Mouse (Mus musculus): Measurements from ENCODE around the gene Ubap2. TPM values are rescaled to one million over a fixed set of nuclear protein-coding genes. Genes with fewer than 3 reads are reported as not detected.

Gene Ubap2
- 41.2 and 42.7 TPM in 2 replicates for total RNA-seq (2012; rRNA removed)

GRCm38 (mm10) chr4:41274980-41275850, at the start of gene Ubap2:
Ubap2 (minus strand) TSS chr4:41275144.
- peak within 1 kb of the TSS; percentile 100 for H3K9ac ChIP-seq (ENCODE audit: insufficient read depth, low read depth, low read length, poor library complexity, severe bottlenecking)
- H3K36me3 ChIP-seq (ENCODE audit: control insufficient read depth, insufficient read depth, low read length, poor library complexity, severe bottlenecking) = peaks cover 9% of the 10 kb centered on the region
- DNase-seq (ENCODE audit: low read depth, low spot score) = peak; percentile 99
- peak within 1 kb of the TSS; percentile 89 to 96 for H3K4me3 ChIP-seq (ENCODE audit: insufficient read depth in 1 of 2, low read depth in 1 of 2, low read length in 2 of 2, poor library complexity in 1 of 2, severe bottlenecking in 1 of 2)
- peak within 1 kb of the TSS; percentile 99 for H3K27ac ChIP-seq (ENCODE audit: insufficient read depth, low read depth, low read length, poor library complexity, severe bottlenecking)
- in situ Hi-C loops (cut with MboI; ENCODE audit: low sequenced_read_pairs in 2 of 2, unreplicated experiment in 2 of 2) = no loop called here
- no peaks in the 10 kb centered on the region for H3K9me3 ChIP-seq (ENCODE audit: control insufficient read depth, insufficient read depth, low read depth, low read length)
- H3K4me1 ChIP-seq (ENCODE audit: control insufficient read depth in 2 of 2, insufficient read depth in 2 of 2, low read length in 2 of 2, poor library complexity in 1 of 2) = peaks cover 0 to 8% of the 10 kb centered on the region in 2 experiments; a peak in 3 of 4 replicates
- no peak for TF ChIP-seq MAFK (IDR thresholded peaks at IDR 0.05; ENCODE audit: insufficient read depth, low read depth, low read length)
- 0 out of 2 replicates have a peak, but pooled peaks have one; percentile 13 for TF ChIP-seq CHD2 (IDR thresholded peaks at IDR 0.05; ENCODE audit: low read depth, low read length)
- peak; percentile 94 for TF ChIP-seq HCFC1 (IDR thresholded peaks at IDR 0.05; ENCODE audit: borderline replicate concordance, insufficient read depth, low read length)
- no peak for TF ChIP-seq ZC3H11A (IDR thresholded peaks at IDR 0.05; ENCODE audit: borderline replicate concordance, low read depth, low read length)
- no peak for TF ChIP-seq ZNF384 (IDR thresholded peaks at IDR 0.05; ENCODE audit: low read depth, low read length)

- peaks cover 0 to 3% of the 10 kb centered on the region in 2 experiments; a peak in 1 of 4 replicates for H3K4me1 ChIP-seq (ENCODE audit: control insufficient read depth in 2 of 2, insufficient read depth in 2 of 2, low read length in 2 of 2, poor library complexity in 1 of 2)
- no peaks in the 10 kb centered on the region for H3K9me3 ChIP-seq (ENCODE audit: control insufficient read depth, insufficient read depth, low read depth, low read length)
- no peaks in the 10 kb centered on the region for H3K36me3 ChIP-seq (ENCODE audit: control insufficient read depth, insufficient read depth, low read length, poor library complexity, severe bottlenecking)
- no peak overlapping the region for H3K9ac ChIP-seq (ENCODE audit: insufficient read depth, low read depth, low read length, poor library complexity, severe bottlenecking)
- no peak overlapping the region for H3K27ac ChIP-seq (ENCODE audit: insufficient read depth, low read depth, low read length, poor library complexity, severe bottlenecking)
- TF ChIP-seq HCFC1 (IDR thresholded peaks at IDR 0.05; ENCODE audit: borderline replicate concordance, insufficient read depth, low read length) (no peak), MAFK (IDR thresholded peaks at IDR 0.05; ENCODE audit: insufficient read depth, low read depth, low read length) (no peak), ZNF384 (IDR thresholded peaks at IDR 0.05; ENCODE audit: low read depth, low read length) (no peak), ZC3H11A (IDR thresholded peaks at IDR 0.05; ENCODE audit: borderline replicate concordance, low read depth, low read length) (no peak), CHD2 (IDR thresholded peaks at IDR 0.05; ENCODE audit: low read depth, low read length) (no peak)
- no peak overlapping the region for H3K4me3 ChIP-seq (ENCODE audit: insufficient read depth in 1 of 2, low read depth in 1 of 2, low read length in 2 of 2, poor library complexity in 1 of 2, severe bottlenecking in 1 of 2)
- no peak for DNase-seq (ENCODE audit: low read depth, low spot score)
- in situ Hi-C loops (cut with MboI; ENCODE audit: low sequenced_read_pairs in 2 of 2, unreplicated experiment in 2 of 2) = no loop called here
Measured at GRCm38 (mm10) chr4:41320971-41321370, 46.0 kb upstream of the Ubap2 start.

- in situ Hi-C loops (cut with MboI; ENCODE audit: low sequenced_read_pairs in 2 of 2, unreplicated experiment in 2 of 2) = no loop called here
- TF ChIP-seq HCFC1 (IDR thresholded peaks at IDR 0.05; ENCODE audit: borderline replicate concordance, insufficient read depth, low read length) (no peak), CHD2 (IDR thresholded peaks at IDR 0.05; ENCODE audit: low read depth, low read length) (no peak), MAFK (IDR thresholded peaks at IDR 0.05; ENCODE audit: insufficient read depth, low read depth, low read length) (no peak), ZC3H11A (IDR thresholded peaks at IDR 0.05; ENCODE audit: borderline replicate concordance, low read depth, low read length) (no peak), ZNF384 (IDR thresholded peaks at IDR 0.05; ENCODE audit: low read depth, low read length) (no peak)
- no peak for DNase-seq (ENCODE audit: low read depth, low spot score)
- Histone ChIP-seq H3K4me1 (ENCODE audit: control insufficient read depth in 2 of 2, insufficient read depth in 2 of 2, low read length in 2 of 2, poor library complexity in 1 of 2) (peaks cover 0 to 5% of the 10 kb centered on the region in 2 experiments; a peak in 1 of 4 replicates), H3K27ac (ENCODE audit: insufficient read depth, low read depth, low read length, poor library complexity, severe bottlenecking) (no peak overlapping the region), H3K36me3 (ENCODE audit: control insufficient read depth, insufficient read depth, low read length, poor library complexity, severe bottlenecking) (no peaks in the 10 kb centered on the region), H3K9me3 (ENCODE audit: control insufficient read depth, insufficient read depth, low read depth, low read length) (no peaks in the 10 kb centered on the region), H3K9ac (ENCODE audit: insufficient read depth, low read depth, low read length, poor library complexity, severe bottlenecking) (no peak overlapping the region), H3K4me3 (ENCODE audit: insufficient read depth in 1 of 2, low read depth in 1 of 2, low read length in 2 of 2, poor library complexity in 1 of 2, severe bottlenecking in 1 of 2) (no peak overlapping the region)
Measured at GRCm38 (mm10) chr4:41318267-41318666, 43.3 kb upstream of the Ubap2 start.

- Histone ChIP-seq H3K9me3 (ENCODE audit: control insufficient read depth, insufficient read depth, low read depth, low read length) (no peaks in the 10 kb centered on the region), H3K9ac (ENCODE audit: insufficient read depth, low read depth, low read length, poor library complexity, severe bottlenecking) (peak overlapping the region; percentile 20), H3K4me3 (ENCODE audit: insufficient read depth in 1 of 2, low read depth in 1 of 2, low read length in 2 of 2, poor library complexity in 1 of 2, severe bottlenecking in 1 of 2) (peak overlapping the region; percentile 51 to 93), H3K36me3 (ENCODE audit: control insufficient read depth, insufficient read depth, low read length, poor library complexity, severe bottlenecking) (peaks cover 7% of the 10 kb centered on the region), H3K27ac (ENCODE audit: insufficient read depth, low read depth, low read length, poor library complexity, severe bottlenecking) (peak overlapping the region; percentile 3; the same call in 1 of the 2 replicates), H3K4me1 (ENCODE audit: control insufficient read depth in 2 of 2, insufficient read depth in 2 of 2, low read length in 2 of 2, poor library complexity in 1 of 2) (peaks cover 0 to 6% of the 10 kb centered on the region in 2 experiments; a peak in 1 of 4 replicates)
- TF ChIP-seq MAFK (IDR thresholded peaks at IDR 0.05; ENCODE audit: insufficient read depth, low read depth, low read length) = no peak
- no peak for TF ChIP-seq CHD2 (IDR thresholded peaks at IDR 0.05; ENCODE audit: low read depth, low read length)
- TF ChIP-seq HCFC1 (IDR thresholded peaks at IDR 0.05; ENCODE audit: borderline replicate concordance, insufficient read depth, low read length) = no peak
- TF ChIP-seq ZC3H11A (IDR thresholded peaks at IDR 0.05; ENCODE audit: borderline replicate concordance, low read depth, low read length) = no peak
- TF ChIP-seq ZNF384 (IDR thresholded peaks at IDR 0.05; ENCODE audit: low read depth, low read length) = no peak
- in situ Hi-C loops (cut with MboI; ENCODE audit: low sequenced_read_pairs in 2 of 2, unreplicated experiment in 2 of 2) = no loop called here
- DNase-seq (ENCODE audit: low read depth, low spot score) = no peak
Measured at GRCm38 (mm10) chr4:41315173-41315572, 40.2 kb upstream of the Ubap2 start.

Data from ES-E14 (cell line).